10 mouse cellular contexts compared by ENCODE assay signal in genomic region chr1:64035804-64036203, GRCm38 (mm10).
DNase-seq lines count a peak whose midpoint lies in the region; ATAC-seq and TF ChIP-seq lines count a peak whose summit lies in the region.
"Had no signal": no experiment of that assay in that cellular context is flagged by ENCODE, and none has a peak within 500 bp of the region (broad histone marks: within the 10 kb centered on the region; RNA-seq: fewer than 3 reads in every experiment).

No protein-coding gene starts in this region.

- H3K9me3 ChIP-seq in intestine, embryonic 16.5 days (ENCODE audit: control insufficient read depth, low read length) = no peaks in the 10 kb centered on the region
- H3K9me3 ChIP-seq in intestine, embryonic 15.5 days = no peaks in the 10 kb centered on the region
- H3K9me3 ChIP-seq in MEL (replicated peaks; ENCODE audit: insufficient read depth, low read length) = no peaks in the 10 kb centered on the region
- H3K9me3 ChIP-seq in lung, embryonic 16.5 days (ENCODE audit: control insufficient read depth, low read length) = no peaks in the 10 kb centered on the region

- H3K4me3 ChIP-seq in gastrocnemius, adult 2 months = no peak overlapping the region
- no peak overlapping the region for H3K4me3 ChIP-seq in intestine, embryonic 16.5 days (ENCODE audit: low read length)
- no peak overlapping the region for H3K4me3 ChIP-seq in intestine, embryonic 15.5 days (replicated peaks)
- H3K4me3 ChIP-seq in MEL (ENCODE audit: control insufficient read depth in 1 of 2, insufficient read depth in 1 of 2, low read depth in 2 of 2, low read length in 2 of 2) = no peak overlapping the region
- no peak overlapping the region for H3K4me3 ChIP-seq in lung, embryonic 16.5 days (ENCODE audit: low read length)

- H3K27me3 ChIP-seq in intestine, embryonic 16.5 days (replicated peaks; ENCODE audit: control insufficient read depth, insufficient read depth, low read length) = no peaks in the 10 kb centered on the region
- no peaks in the 10 kb centered on the region for H3K27me3 ChIP-seq in intestine, embryonic 15.5 days (replicated peaks)
- H3K27me3 ChIP-seq in MEL (ENCODE audit: control insufficient read depth in 1 of 2, insufficient read depth in 2 of 2, low read length in 2 of 2) = no peaks in the 10 kb centered on the region
- H3K27me3 ChIP-seq in lung, embryonic 16.5 days (ENCODE audit: control insufficient read depth, insufficient read depth, low read depth, low read length) = no peaks in the 10 kb centered on the region

- H3K27ac ChIP-seq in gastrocnemius, adult 2 months = peak overlapping the region; percentile 2; the same call in 1 of the 2 replicates
- H3K27ac ChIP-seq in intestine, embryonic 16.5 days (ENCODE audit: low read length) = no peak overlapping the region
- no peak overlapping the region for H3K27ac ChIP-seq in intestine, embryonic 15.5 days
- H3K27ac ChIP-seq in MEL (ENCODE audit: control insufficient read depth, low read depth, low read length) = no peak overlapping the region
- H3K27ac ChIP-seq in lung, embryonic 16.5 days (ENCODE audit: low read length) = peak overlapping the region; percentile 67

- no peak overlapping the region for H3K9ac ChIP-seq in intestine, embryonic 16.5 days (ENCODE audit: low read depth, low read length)
- no peak overlapping the region for H3K9ac ChIP-seq in intestine, embryonic 15.5 days
- H3K9ac ChIP-seq in MEL (ENCODE audit: control insufficient read depth, low read depth, low read length, poor library complexity, severe bottlenecking) = no peak overlapping the region
- no peak overlapping the region for H3K9ac ChIP-seq in lung, embryonic 16.5 days (ENCODE audit: low read length)

- 32% methylated on average over 7 of the region's 7 CpGs for WGBS in intestine, embryonic 16.5 days
- WGBS in intestine, embryonic 15.5 days = 36% methylated on average over 7 of the region's 7 CpGs
- 32% methylated on average over 7 of the region's 7 CpGs for WGBS in lung, embryonic 16.5 days

- no peak for TF ChIP-seq RAD21 in MEL (IDR thresholded peaks at IDR 0.05; ENCODE audit: low read depth, low read length)

- H3K4me2 ChIP-seq in intestine, embryonic 16.5 days (ENCODE audit: low read depth, low read length) = no peak overlapping the region
- H3K4me2 ChIP-seq in intestine, embryonic 15.5 days (replicated peaks) = no peak overlapping the region
- no peak overlapping the region for H3K4me2 ChIP-seq in lung, embryonic 16.5 days (ENCODE audit: low read depth, low read length)
- H3K4me2 ChIP-seq: liver, embryonic 11.5 days had no signal

- intact Hi-C loops in gastrocnemius, adult 2 months (cut with DNase I) = no loop called here

- DNase-seq in gastrocnemius, adult 2 months = no peak
- no peak for DNase-seq in gastrocnemius, postnatal 4 days (ENCODE audit: low spot score in 2 of 2)
- peak; percentile 14 for DNase-seq in MEL (ENCODE audit: low read depth, low spot score)
- no peak for DNase-seq in urinary bladder, adult 18-20 months (ENCODE audit: low spot score in 2 of 2)
- no peak for DNase-seq in layer of hippocampus, postnatal 25 days (ENCODE audit: extremely low spot score in 1 of 2, low spot score in 1 of 2)
- DNase-seq: right cerebral cortex, postnatal 14 days had no signal

- H3K36me3 ChIP-seq in intestine, embryonic 16.5 days (ENCODE audit: control insufficient read depth, insufficient read depth, low read length) = no peaks in the 10 kb centered on the region; the same call in 1 of the 2 replicates
- H3K36me3 ChIP-seq in intestine, embryonic 15.5 days = peaks cover 12% of the 10 kb centered on the region; the same call in 1 of the 2 replicates
- H3K36me3 ChIP-seq in MEL (ENCODE audit: control insufficient read depth in 1 of 2, insufficient read depth in 2 of 2, low read length in 2 of 2) = no peaks in the 10 kb centered on the region
- no peaks in the 10 kb centered on the region; the same call in 1 of the 2 replicates for H3K36me3 ChIP-seq in lung, embryonic 16.5 days (ENCODE audit: control insufficient read depth, insufficient read depth, low read length)

- H3K79me2 ChIP-seq in MEL (ENCODE audit: control insufficient read depth, insufficient read depth, low read length, poor library complexity) = no peaks in the 10 kb centered on the region

- TF ChIP-seq POLR2A in MEL (IDR thresholded peaks at IDR 0.05; ENCODE audit: control insufficient read depth in 1 of 2, insufficient read depth in 1 of 2, low read depth in 1 of 2, low read length in 2 of 2, poor library complexity in 1 of 2) = no peak

- peaks cover 20% of the 10 kb centered on the region; the same call in 1 of the 2 replicates for H3K4me1 ChIP-seq in intestine, embryonic 16.5 days (ENCODE audit: control insufficient read depth, insufficient read depth, low read length)
- peaks cover 6% of the 10 kb centered on the region; the same call in 1 of the 2 replicates for H3K4me1 ChIP-seq in intestine, embryonic 15.5 days (replicated peaks)
- H3K4me1 ChIP-seq in MEL (ENCODE audit: control insufficient read depth in 1 of 2, insufficient read depth in 2 of 2, low read length in 2 of 2) = peaks cover 0 to 2% of the 10 kb centered on the region in 2 experiments; a peak in 1 of 4 replicates
- peaks cover 34% of the 10 kb centered on the region for H3K4me1 ChIP-seq in lung, embryonic 16.5 days (replicated peaks; ENCODE audit: control insufficient read depth, insufficient read depth, low read length)

- TF ChIP-seq CTCF in gastrocnemius, adult 2 months (IDR thresholded peaks at IDR 0.05) = no peak
- TF ChIP-seq CTCF in MEL (IDR thresholded peaks at IDR 0.05 in 2 of 3, conservative IDR thresholded peaks at IDR 0.05 in 1 of 3; ENCODE audit: control insufficient read depth in 1 of 3, insufficient read depth in 1 of 3, low read depth in 2 of 3, low read length in 3 of 3, poor library complexity in 1 of 3, severe bottlenecking in 1 of 3) = no peak

- no peak; a peak in 1 of 4 replicates for TF ChIP-seq EP300 in MEL (IDR thresholded peaks at IDR 0.05; ENCODE audit: low read depth in 1 of 2, low read length in 2 of 2)

- 0 out of 2 replicates have a peak, but pooled peaks have one; percentile 39 for ATAC-seq in intestine, embryonic 16.5 days
- ATAC-seq in intestine, embryonic 15.5 days = no peak
- peak; percentile 60 for ATAC-seq in lung, embryonic 16.5 days (ENCODE audit: low read depth)

TF ChIP-seq in MEL, 35 proteins besides CTCF, POLR2A, EP300 and RAD21:
- TF ChIP-seq MEF2A (IDR thresholded peaks at IDR 0.05; ENCODE audit: extremely low read depth, insufficient replicate concordance, low read depth, low read length, poor library complexity, severe bottlenecking) (no peak), ZKSCAN1 (IDR thresholded peaks at IDR 0.05; ENCODE audit: low read depth, low read length) (no peak), SIN3A (IDR thresholded peaks at IDR 0.05; ENCODE audit: low read length) (no peak), CHD1 (IDR thresholded peaks at IDR 0.05; ENCODE audit: low read depth, low read length) (no peak), GATA1 (IDR thresholded peaks at IDR 0.05; ENCODE audit: low read depth, low read length) (no peak), MXI1 (IDR thresholded peaks at IDR 0.05; ENCODE audit: low read depth, low read length) (no peak), ZNF384 (IDR thresholded peaks at IDR 0.05; ENCODE audit: low read depth, low read length) (no peak), USF2 (IDR thresholded peaks at IDR 0.05; ENCODE audit: borderline replicate concordance in 1 of 2, insufficient read depth in 1 of 2, low read depth in 1 of 2, low read length in 2 of 2) (no peak), MAX (IDR thresholded peaks at IDR 0.05; ENCODE audit: low read length) (no peak), SMC3 (IDR thresholded peaks at IDR 0.05; ENCODE audit: low read depth, low read length) (no peak), NRF1 (IDR thresholded peaks at IDR 0.05; ENCODE audit: insufficient read depth, low read depth, low read length, poor library complexity, severe bottlenecking) (no peak), UBTF (IDR thresholded peaks at IDR 0.05; ENCODE audit: borderline replicate concordance, insufficient read depth, low read depth, low read length) (no peak), ELF1 (IDR thresholded peaks at IDR 0.05; ENCODE audit: low read depth, low read length) (no peak), HCFC1 (IDR thresholded peaks at IDR 0.05; ENCODE audit: low read depth, low read length) (no peak), GABPA (IDR thresholded peaks at IDR 0.05; ENCODE audit: low read depth, low read length) (no peak)

Comparison
In these comparisons a context has a peak if more than half of its experiments do, and no peak if none do; other contexts are left out.
1. H3K27ac ChIP-seq: peak in gastrocnemius, adult 2 months (single experiment) and lung, embryonic 16.5 days (single experiment); none in intestine, embryonic 16.5 days (single experiment), intestine, embryonic 15.5 days (single experiment) and MEL (single experiment).